17 mouse cellular contexts compared by ENCODE assay signal in genomic region chr4:21772306-21772705, GRCm38 (mm10).
"Had no signal": no experiment of that assay in that cellular context is flagged by ENCODE, and none has a peak within 500 bp of the region (broad histone marks: within the 10 kb centered on the region; RNA-seq: fewer than 3 reads in every experiment).

No protein-coding gene starts in this region.

- DNase-seq: kidney, adult 9 months; kidney, postnatal 36 days; liver; liver, embryonic 13.5 days; liver, postnatal 0 days; lung, postnatal 14 days; right cerebral cortex, adult 18-20 months; spleen, adult 18-20 months; thymus, postnatal 36 days had no signal

- H3K27ac ChIP-seq: kidney, postnatal 0 days; limb, embryonic 12.5 days; liver, embryonic 13.5 days; lung, embryonic 15.5 days; macrophage; midbrain, embryonic 12.5 days; neural tube, embryonic 15.5 days; stomach, embryonic 15.5 days had no signal

- H3K27me3 ChIP-seq: limb, embryonic 12.5 days; liver, embryonic 13.5 days; lung, embryonic 15.5 days; megakaryocyte, embryonic 14.5 days; midbrain, embryonic 12.5 days; neural tube, embryonic 15.5 days; stomach, embryonic 15.5 days had no signal

- H3K36me3 ChIP-seq: limb, embryonic 12.5 days; liver, embryonic 13.5 days; lung, embryonic 15.5 days; midbrain, embryonic 12.5 days; neural tube, embryonic 15.5 days; stomach, embryonic 15.5 days had no signal

- H3K4me3 ChIP-seq: limb, embryonic 12.5 days; liver, embryonic 13.5 days; lung, embryonic 15.5 days; megakaryocyte, embryonic 14.5 days; midbrain, embryonic 12.5 days; neural tube, embryonic 15.5 days; stomach, embryonic 15.5 days had no signal

- H3K9me3 ChIP-seq: liver, embryonic 13.5 days; lung, embryonic 15.5 days; midbrain, embryonic 12.5 days; neural tube, embryonic 15.5 days; stomach, embryonic 15.5 days had no signal
